Mouse (Mus musculus) lung, embryonic 14.5 days (tissue): ENCODE results near the gene Inip. TPM values are rescaled to one million over a fixed set of nuclear protein-coding genes. Genes with fewer than 3 reads are reported as not detected.

Experiments
- ATAC-seq: fragments of 200-750 bp; cut with Nextera tagmentation; 2 replicates; pipeline ENCODE4 v1.8.0; 2017; ENCODE audit warnings: mild to moderate bottlenecking, moderate TSS enrichment, moderate library complexity; ENCODE audit not compliant: insufficient read depth
- DNase-seq: peaks from one replicate; pipeline ENCODE4 v3.0.0-alpha.2; 2015
- H3K27ac ChIP-seq: fragments of 300-500 bp; sonication (generic); 2 replicates; pipeline ENCODE4 v1.5.1; 2014; ENCODE audit warnings: low read depth, mild to moderate bottlenecking, moderate library complexity
- H3K27me3 ChIP-seq: fragments of 300-500 bp; sonication (generic); 2 replicates; pipeline ENCODE4 v1.6.1; 2014; ENCODE audit warnings: low read length, control low read depth; ENCODE audit not compliant: insufficient read depth
- H3K36me3 ChIP-seq: fragments of 300-500 bp; sonication (generic); 2 replicates; pipeline ENCODE4 v1.6.1; 2014; ENCODE audit warnings: control low read depth; ENCODE audit not compliant: insufficient read depth
- H3K4me1 ChIP-seq: fragments of 300-500 bp; sonication (generic); 2 replicates; pipeline ENCODE4 v1.6.1; 2014; ENCODE audit warnings: antibody characterized with exemption, control low read depth; ENCODE audit not compliant: insufficient read depth
- H3K4me2 ChIP-seq: fragments of 300-500 bp; sonication (generic); 2 replicates; pipeline ENCODE4 v1.6.1; 2014; ENCODE audit warnings: mild to moderate bottlenecking
- H3K4me3 ChIP-seq: fragments of 300-500 bp; sonication (generic); 2 replicates; pipeline ENCODE4 v1.5.1; 2014; ENCODE audit warnings: low read depth, low read length
- H3K9ac ChIP-seq: fragments of 300-500 bp; sonication (generic); 2 replicates; pipeline ENCODE4 v1.6.1; 2014
- H3K9me3 ChIP-seq: fragments of 300-500 bp; sonication (generic); 2 replicates; pipeline ENCODE4 v1.6.1; 2016; ENCODE audit warnings: low read depth, low read length, control low read depth
- CTCF ChIP-seq: IDR thresholded peaks from 2 replicates; pipeline ENCODE4 v1.5.1; 2016; ENCODE audit warnings: antibody characterized with exemption, low read depth
- WGBS: fragments of 180-500 bp; shearing (Covaris S2); extraction: QIAGEN DNeasy Blood & Tissue Kit; methylation state at CpG from one replicate; pipeline ENCODE4 v1.1.7; 2014; 5-methylcytosine and 5-hydroxymethylcytosine counted together
- polyA plus RNA-seq: library from polyadenylated mRNA; unstranded; fragments of >200 nt; fragmentation: Nextera tagmentation; extraction: Ambion mirVana; gene quantifications from 2 replicates; pipeline ENCODE4 v1.2.1, GENCODE M21; 2014

The Inip gene
- polyA plus RNA-seq, 1 experiment from 2014 or later = 60.7 TPM

DNA sequence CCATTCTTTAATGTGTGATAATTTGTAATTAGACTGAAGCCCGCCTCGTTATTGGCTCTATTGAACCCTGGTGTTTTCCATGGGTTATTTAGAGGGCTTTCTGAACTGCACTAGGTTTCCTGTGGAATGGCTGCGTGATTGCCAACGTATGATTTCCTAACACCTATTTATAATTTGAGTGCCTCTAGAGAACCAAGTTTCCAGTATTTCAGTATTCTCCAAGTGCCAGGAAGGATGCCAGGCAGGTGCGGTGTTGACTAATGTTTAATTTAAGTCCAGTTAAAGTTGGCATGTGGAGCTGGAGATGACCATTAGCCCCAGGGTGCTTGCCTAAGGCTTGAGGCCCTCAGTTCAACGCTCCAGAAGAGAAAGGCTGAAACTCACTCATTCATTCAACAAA lies 14.3 kb downstream of the Inip start:
- Histone ChIP-seq H3K4me3 (no peak overlapping the region), H3K9me3 (no peaks in the 10 kb centered on the region), H3K27ac (no peak overlapping the region), H3K9ac (no peak overlapping the region), H3K4me2 (no peak overlapping the region), H3K4me1 (0 out of 2 replicates have a peak, but pooled peaks cover 1% of the 10 kb centered on the region), H3K27me3 (no peaks in the 10 kb centered on the region), H3K36me3 (no peaks in the 10 kb centered on the region)
- WGBS = 57% methylated on average over 6 of the region's 6 CpGs
- TF ChIP-seq CTCF = no peak
- DNase-seq (no peak), ATAC-seq (no peak)

DNA sequence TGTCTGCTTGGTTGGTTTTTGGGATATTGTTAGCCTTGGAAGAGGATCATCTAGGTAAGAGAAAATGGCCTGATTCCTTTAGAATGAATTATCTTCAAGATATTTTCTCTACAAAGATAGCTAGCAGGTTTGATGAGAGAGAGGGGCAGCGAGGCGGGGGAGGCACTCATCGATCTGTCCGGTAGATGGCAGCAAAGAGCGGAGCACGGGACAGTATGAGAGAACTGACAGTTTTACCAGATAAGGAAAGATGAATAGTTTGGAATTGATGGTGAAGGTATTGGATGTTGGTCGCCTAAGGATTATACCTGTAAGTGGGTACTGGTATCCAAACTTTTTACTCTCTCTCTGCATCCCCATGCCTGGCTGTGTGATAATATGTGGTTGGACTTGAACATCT lies 14.7 kb downstream of the Inip start:
- ATAC-seq = no peak
- TF ChIP-seq CTCF = peak; percentile 94
- H3K9me3 ChIP-seq = no peaks in the 10 kb centered on the region
- no peak overlapping the region for H3K4me3 ChIP-seq
- peak; percentile 86 for DNase-seq
- H3K4me1 ChIP-seq = 0 out of 2 replicates have a peak, but pooled peaks cover 3% of the 10 kb centered on the region
- H3K27me3 ChIP-seq = no peaks in the 10 kb centered on the region
- 0 out of 2 replicates have a peak, but pooled peaks cover 1% of the 10 kb centered on the region for H3K36me3 ChIP-seq
- no peak overlapping the region for H3K4me2 ChIP-seq
- H3K27ac ChIP-seq = no peak overlapping the region
- under 1% methylated on average over 7 of the region's 7 CpGs for WGBS
- no peak overlapping the region for H3K9ac ChIP-seq

DNA sequence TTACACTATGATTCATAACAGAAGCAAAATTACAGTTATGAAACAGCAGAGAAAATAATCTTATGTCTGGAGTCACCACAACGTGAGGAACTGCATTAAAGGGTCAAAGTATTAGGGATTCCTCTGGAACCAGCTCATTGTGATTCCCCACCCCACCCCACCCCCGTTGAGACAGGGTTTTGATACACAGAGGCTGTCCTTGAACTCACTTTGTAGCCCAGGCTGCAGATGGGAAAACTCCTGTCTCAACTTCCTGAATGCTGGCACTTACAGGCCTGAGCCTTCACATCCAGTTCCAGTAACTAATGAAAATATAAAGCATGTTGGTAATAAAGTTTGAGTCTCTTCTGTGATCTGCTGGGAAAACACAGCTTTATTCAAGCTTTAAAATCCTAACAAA lies 16.0 kb downstream of the Inip start:
- no peak for ATAC-seq
- Histone ChIP-seq H3K36me3 (0 out of 2 replicates have a peak, but pooled peaks cover 6% of the 10 kb centered on the region), H3K4me3 (no peak overlapping the region), H3K27me3 (no peaks in the 10 kb centered on the region), H3K9ac (no peak overlapping the region), H3K4me2 (no peak overlapping the region), H3K9me3 (no peaks in the 10 kb centered on the region), H3K4me1 (0 out of 2 replicates have a peak, but pooled peaks cover 3% of the 10 kb centered on the region), H3K27ac (no peak overlapping the region)
- no peak for DNase-seq
- WGBS = 16% methylated on average over 2 of the region's 2 CpGs
- no peak for TF ChIP-seq CTCF

DNA sequence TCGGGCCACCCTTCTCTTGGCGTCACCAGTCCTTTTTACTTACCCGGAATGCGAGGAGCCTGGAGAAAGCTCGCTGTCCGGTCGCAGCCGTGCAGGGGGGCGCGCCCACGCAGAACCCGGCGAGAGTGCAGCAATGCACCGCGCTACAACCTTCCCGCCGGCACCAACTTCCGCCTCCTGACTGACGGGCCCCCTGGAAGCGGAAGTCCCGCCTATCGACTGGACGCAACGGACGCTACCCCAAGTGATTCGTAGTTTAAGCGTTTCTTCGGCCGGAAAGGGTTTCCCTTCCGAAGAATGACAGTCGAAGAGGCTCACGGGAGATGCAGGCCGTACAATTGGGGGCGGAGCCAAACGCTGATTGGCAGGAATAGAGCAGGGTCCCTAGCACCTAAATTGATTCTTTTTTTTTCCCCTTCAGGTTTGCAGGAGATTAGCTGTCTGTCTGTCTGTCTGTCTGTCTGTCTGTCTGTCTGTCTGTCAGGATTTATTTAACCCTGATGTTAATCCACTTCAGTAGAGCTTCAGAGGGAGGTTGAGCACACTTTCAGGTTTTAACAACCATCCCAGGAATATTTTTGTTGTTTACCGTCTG lies 17.6 kb downstream of the Inip start:
- Histone ChIP-seq H3K9me3 (no peaks in the 10 kb centered on the region), H3K27ac (peak overlapping the region; percentile 56; the same call in 1 of the 2 replicates), H3K27me3 (no peaks in the 10 kb centered on the region), H3K9ac (peak overlapping the region; percentile 76), H3K4me3 (peak overlapping the region; percentile 92), H3K4me1 (0 out of 2 replicates have a peak, but pooled peaks cover 3% of the 10 kb centered on the region), H3K36me3 (0 out of 2 replicates have a peak, but pooled peaks cover 10% of the 10 kb centered on the region), H3K4me2 (peak overlapping the region; percentile 87)
- under 1% methylated on average over 36 of the region's 36 CpGs for WGBS
- peak; percentile 99 for DNase-seq
- TF ChIP-seq CTCF = no peak
- ATAC-seq = peak; percentile 98

DNA sequence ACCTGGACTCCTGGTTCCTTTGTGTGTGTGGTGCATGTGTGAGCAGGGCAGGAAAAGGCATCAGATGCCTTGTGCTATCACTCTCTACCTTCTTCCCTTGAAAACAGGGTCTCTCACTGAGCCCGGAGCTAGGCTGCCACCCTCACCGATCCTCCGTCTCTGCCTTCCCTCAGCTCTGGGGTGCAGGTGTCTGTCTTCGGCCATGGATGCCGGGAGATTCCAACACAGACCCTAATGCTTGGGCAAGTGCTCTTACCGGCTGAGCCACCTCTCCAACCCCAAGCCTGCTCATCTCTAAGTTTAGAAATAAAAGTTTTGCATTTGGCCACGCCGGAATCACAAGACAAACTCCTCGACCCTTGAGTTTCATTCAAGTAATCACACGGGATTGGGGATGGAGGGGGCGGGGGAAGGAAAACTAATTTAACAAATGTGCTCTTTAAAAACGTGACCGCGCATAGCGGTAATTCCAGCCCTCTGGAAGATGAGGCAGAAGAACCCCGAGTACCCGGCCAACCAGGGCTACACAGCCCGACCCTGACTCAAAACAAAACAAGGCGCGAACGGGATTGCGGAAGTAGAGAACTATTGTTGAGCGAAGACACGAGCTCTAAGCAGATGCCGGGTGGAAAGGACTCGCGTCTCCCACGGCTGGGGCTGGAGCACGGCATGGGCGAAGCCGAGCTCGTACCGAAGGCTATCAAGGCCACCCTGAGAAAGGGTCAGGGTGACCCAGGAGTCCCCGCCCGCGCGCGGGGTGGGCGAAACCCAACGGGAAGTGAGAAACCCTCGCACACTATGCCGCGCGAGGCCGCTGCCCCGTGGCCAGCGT lies 18.3 kb downstream of the Inip start:
- no peak for TF ChIP-seq CTCF
- Histone ChIP-seq H3K4me1 (0 out of 2 replicates have a peak, but pooled peaks cover 3% of the 10 kb centered on the region), H3K27ac (peak overlapping the region; percentile 58; the same call in 1 of the 2 replicates), H3K9me3 (no peaks in the 10 kb centered on the region), H3K36me3 (0 out of 2 replicates have a peak, but pooled peaks cover 13% of the 10 kb centered on the region), H3K4me3 (peak overlapping the region; percentile 92), H3K27me3 (no peaks in the 10 kb centered on the region), H3K9ac (peak overlapping the region; percentile 76), H3K4me2 (peak overlapping the region; percentile 87)
- WGBS = under 1% methylated on average over 47 of the region's 47 CpGs
- ATAC-seq (peak; percentile 71; the same call in 1 of the 2 replicates), DNase-seq (peak; percentile 64)

DNA sequence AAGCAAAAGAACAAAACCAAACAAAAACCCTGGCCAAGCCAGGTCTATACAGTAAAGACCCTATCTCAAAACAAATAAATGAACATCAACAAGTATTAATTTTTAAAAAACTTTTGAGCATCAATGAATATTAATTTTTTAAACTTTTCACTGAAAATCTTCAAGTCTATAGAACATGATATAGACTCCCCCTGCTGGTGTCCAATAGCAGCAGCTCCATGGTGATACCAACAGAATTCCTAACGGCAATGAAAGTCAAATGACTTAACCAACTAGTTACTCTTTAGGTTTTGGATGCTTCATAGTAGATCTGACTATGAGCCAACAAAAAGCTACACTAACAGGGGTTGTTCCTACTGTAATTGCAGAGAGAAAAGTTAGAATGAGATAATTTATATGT lies 20.8 kb downstream of the Inip start:
- DNase-seq = peak; percentile 79
- H3K9me3 ChIP-seq = no peaks in the 10 kb centered on the region
- H3K36me3 ChIP-seq = peaks cover 18% of the 10 kb centered on the region; the same call in 1 of the 2 replicates
- no peaks in the 10 kb centered on the region for H3K27me3 ChIP-seq
- no peak overlapping the region for H3K27ac ChIP-seq
- no peak for ATAC-seq
- TF ChIP-seq CTCF = peak; percentile 60
- H3K9ac ChIP-seq = no peak overlapping the region
- H3K4me1 ChIP-seq = 0 out of 2 replicates have a peak, but pooled peaks cover 3% of the 10 kb centered on the region
- H3K4me2 ChIP-seq = no peak overlapping the region
- no peak overlapping the region for H3K4me3 ChIP-seq
- WGBS = 7% methylated on average over 1 of the region's 1 CpGs

DNA sequence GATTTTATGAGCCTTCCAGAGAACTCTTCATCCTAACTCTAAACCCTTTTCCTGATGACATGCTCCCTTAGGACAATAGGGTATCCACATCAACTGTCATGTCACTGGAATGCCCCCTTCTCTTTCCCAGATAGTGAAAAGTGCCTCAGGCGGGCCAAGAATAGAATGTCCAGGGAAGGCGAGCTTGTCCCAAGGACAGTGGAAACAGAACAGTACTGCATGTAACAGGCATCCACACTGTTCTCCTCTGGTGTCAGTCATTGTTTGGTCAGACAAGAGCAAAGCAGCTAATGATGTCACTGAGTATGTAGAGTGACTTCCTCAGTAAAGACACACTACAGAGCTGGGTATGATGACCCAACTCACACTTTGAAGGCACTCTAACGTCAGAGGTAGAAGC lies 23.6 kb downstream of the Inip start:
- DNase-seq (no peak), ATAC-seq (no peak)
- 72% methylated on average over 3 of the region's 3 CpGs for WGBS
- TF ChIP-seq CTCF = no peak
- H3K36me3 ChIP-seq = peaks cover 38% of the 10 kb centered on the region
- H3K4me3 ChIP-seq = no peak overlapping the region
- H3K9me3 ChIP-seq = no peaks in the 10 kb centered on the region
- no peak overlapping the region for H3K9ac ChIP-seq
- no peaks in the 10 kb centered on the region for H3K27me3 ChIP-seq
- 0 out of 2 replicates have a peak, but pooled peaks cover 3% of the 10 kb centered on the region for H3K4me1 ChIP-seq
- no peak overlapping the region for H3K4me2 ChIP-seq
- H3K27ac ChIP-seq = no peak overlapping the region
